Mouse (Mus musculus) midbrain, embryonic 15.5 days (tissue): Measurements from ENCODE around the gene Prl6a1. TPM values are rescaled to one million over a fixed set of nuclear protein-coding genes. Genes with fewer than 3 reads are reported as not detected.

Experiments
- ATAC-seq: fragments of 200-750 bp; cut with Nextera tagmentation; replicated peaks from 2 replicates; pipeline ENCODE4 v1.8.0; 2017; ENCODE audit warnings: moderate TSS enrichment
- H3K27ac ChIP-seq: fragments of 300-500 bp; sonication (generic); 2 replicates; pipeline ENCODE4 v1.5.1; 2015; ENCODE audit warnings: mild to moderate bottlenecking, inconsistent platforms
- H3K27me3 ChIP-seq: fragments of 300-500 bp; sonication (generic); replicated peaks from 2 replicates; pipeline ENCODE4 v1.6.1; 2015; ENCODE audit warnings: inconsistent platforms
- H3K36me3 ChIP-seq: fragments of 300-500 bp; sonication (generic); replicated peaks from 2 replicates; pipeline ENCODE4 v1.6.1; 2015; ENCODE audit warnings: inconsistent platforms
- H3K4me1 ChIP-seq: fragments of 300-500 bp; sonication (generic); 2 replicates; pipeline ENCODE4 v1.6.1; 2015; ENCODE audit warnings: inconsistent platforms
- H3K4me2 ChIP-seq: fragments of 300-500 bp; sonication (generic); 2 replicates; pipeline ENCODE4 v1.6.1; 2015; ENCODE audit warnings: inconsistent platforms, mild to moderate bottlenecking, moderate library complexity
- H3K4me3 ChIP-seq: fragments of 300-500 bp; sonication (generic); 2 replicates; pipeline ENCODE4 v1.5.1; 2015; ENCODE audit warnings: mild to moderate bottlenecking, inconsistent platforms
- H3K9ac ChIP-seq: fragments of 300-500 bp; sonication (generic); 2 replicates; pipeline ENCODE4 v1.6.1; 2015; ENCODE audit warnings: mild to moderate bottlenecking, inconsistent platforms
- H3K9me3 ChIP-seq: fragments of 300-500 bp; sonication (generic); 2 replicates; pipeline ENCODE4 v1.6.1; 2016; ENCODE audit warnings: inconsistent platforms
- WGBS: fragments of 180-500 bp; shearing (Covaris S2); methylation state at CpG from one replicate; pipeline ENCODE4 v1.1.7; 2015; ENCODE audit warnings: mixed read lengths; 5-methylcytosine and 5-hydroxymethylcytosine counted together
- polyA plus RNA-seq: library from polyadenylated mRNA; unstranded; fragments of >200 nt; fragmentation: Nextera tagmentation; extraction: Ambion mirVana; gene quantifications from 2 replicates; pipeline ENCODE4 v1.2.1, GENCODE M21; 2015

The Prl6a1 gene
- polyA plus RNA-seq: not detected in 2 replicates

DNA sequence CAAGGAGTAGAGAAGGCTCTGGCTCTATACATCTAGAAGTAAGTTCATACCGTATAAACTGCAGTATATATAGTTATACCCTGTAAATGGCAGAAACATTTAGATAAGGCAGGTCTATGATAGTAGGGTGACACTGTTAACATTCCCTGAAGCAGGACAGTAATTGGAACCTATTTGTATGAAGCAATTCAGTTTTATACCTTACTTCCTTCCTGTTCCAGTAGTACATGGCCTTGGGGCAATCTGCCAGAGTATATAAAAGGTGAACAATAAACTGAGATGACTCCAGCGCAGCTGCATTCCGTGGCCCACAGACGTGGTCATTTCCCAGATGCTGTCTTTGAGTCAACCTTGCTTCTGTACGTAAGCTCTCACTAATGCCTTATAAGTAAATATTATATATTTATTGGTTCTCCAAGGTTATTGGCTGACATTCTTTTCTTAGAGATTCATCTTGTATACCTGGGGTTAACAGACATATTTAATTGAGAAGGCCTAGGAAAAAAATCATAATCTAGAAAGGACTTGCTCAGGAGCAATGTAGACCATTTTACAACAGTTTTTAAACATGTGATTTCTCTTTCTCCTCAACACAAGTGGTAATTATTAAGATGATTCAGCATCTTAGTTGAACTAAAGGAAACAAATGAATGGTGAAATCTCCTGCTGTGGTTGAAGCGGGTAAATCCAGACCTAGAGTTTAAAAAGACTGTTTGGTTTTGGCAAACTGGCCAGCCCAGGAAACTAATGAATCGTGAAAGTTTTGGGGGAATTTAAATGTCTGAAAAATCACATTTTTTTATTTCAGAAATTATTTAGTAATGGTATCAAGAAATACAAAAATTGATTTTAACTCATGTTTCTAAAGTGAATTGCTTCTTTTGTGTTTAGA lies at the start of gene Prl6a1:
TSS of gene Prl6a1 (plus strand) at position 294 of the 892 bp plus-strand sequence.
- no peak for ATAC-seq
- no peak within 1 kb of the TSS for H3K4me3 ChIP-seq
- WGBS: 82% methylated on average over 7 of the region's 7 CpGs
- H3K27me3 ChIP-seq: no peaks in the 10 kb centered on the region
- H3K9ac ChIP-seq: no peak within 1 kb of the TSS
- no peaks in the 10 kb centered on the region for H3K4me1 ChIP-seq
- no peak within 1 kb of the TSS for H3K4me2 ChIP-seq
- no peaks in the 10 kb centered on the region for H3K36me3 ChIP-seq
- no peaks in the 10 kb centered on the region for H3K9me3 ChIP-seq
- H3K27ac ChIP-seq: no peak within 1 kb of the TSS

DNA sequence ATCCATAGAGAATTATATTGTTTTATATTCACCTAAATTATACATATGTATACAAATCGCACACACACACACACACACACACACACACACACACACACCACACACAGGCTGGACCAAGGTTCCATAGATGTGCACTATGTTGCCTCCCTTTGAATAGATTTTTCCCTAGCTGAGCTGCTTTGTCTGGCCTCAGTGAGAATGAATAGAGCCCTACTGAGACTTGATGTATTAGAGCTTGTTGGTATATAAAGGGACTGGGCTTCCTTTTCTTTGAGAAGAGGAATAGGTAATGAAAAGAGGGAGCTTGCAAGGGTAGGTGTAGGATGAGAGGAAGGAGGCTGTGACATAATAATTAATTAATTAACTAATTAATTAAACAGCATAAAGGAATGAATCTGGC lies 22.6 kb downstream of the Prl6a1 start:
- no peak for ATAC-seq
- H3K36me3 ChIP-seq: no peaks in the 10 kb centered on the region
- 38% methylated on average over 1 of the region's 1 CpGs for WGBS
- no peak overlapping the region for H3K4me2 ChIP-seq
- H3K4me1 ChIP-seq: no peaks in the 10 kb centered on the region
- H3K9ac ChIP-seq: no peak overlapping the region
- H3K27ac ChIP-seq: no peak overlapping the region
- H3K4me3 ChIP-seq: no peak overlapping the region
- no peaks in the 10 kb centered on the region for H3K9me3 ChIP-seq
- H3K27me3 ChIP-seq: no peaks in the 10 kb centered on the region

DNA sequence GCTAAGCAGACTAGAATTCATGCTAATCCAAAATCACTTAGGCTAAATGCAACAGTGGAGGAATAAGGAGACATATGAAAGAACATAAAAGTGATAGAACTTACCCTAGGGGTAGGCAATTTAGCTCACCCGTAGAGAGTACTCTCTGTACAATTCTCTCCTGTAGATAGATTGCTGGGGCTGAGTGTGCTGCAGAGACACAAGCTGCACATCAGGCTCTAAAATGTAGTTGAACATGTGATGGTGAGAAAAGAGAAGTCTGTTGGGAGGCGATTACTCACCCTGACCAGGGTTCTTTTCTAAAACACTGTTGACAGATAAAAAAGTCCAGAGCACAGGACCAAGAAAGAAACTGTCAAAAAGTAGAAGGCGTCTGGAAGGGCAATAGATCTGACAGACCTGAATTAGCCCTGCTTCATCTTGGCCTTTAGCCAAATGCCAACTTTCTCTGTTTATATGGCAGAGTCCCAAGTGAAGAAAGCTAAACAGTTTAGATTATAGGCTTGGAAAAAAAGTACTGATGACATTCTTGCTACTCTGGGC lies 30.4 kb downstream of the Prl6a1 start:
- Histone ChIP-seq H3K4me2 (no peak overlapping the region), H3K27me3 (no peaks in the 10 kb centered on the region), H3K9me3 (no peaks in the 10 kb centered on the region), H3K36me3 (no peaks in the 10 kb centered on the region), H3K4me3 (no peak overlapping the region), H3K4me1 (no peaks in the 10 kb centered on the region), H3K9ac (no peak overlapping the region), H3K27ac (no peak overlapping the region)
- 67% methylated on average over 3 of the region's 3 CpGs for WGBS
- ATAC-seq: no peak

DNA sequence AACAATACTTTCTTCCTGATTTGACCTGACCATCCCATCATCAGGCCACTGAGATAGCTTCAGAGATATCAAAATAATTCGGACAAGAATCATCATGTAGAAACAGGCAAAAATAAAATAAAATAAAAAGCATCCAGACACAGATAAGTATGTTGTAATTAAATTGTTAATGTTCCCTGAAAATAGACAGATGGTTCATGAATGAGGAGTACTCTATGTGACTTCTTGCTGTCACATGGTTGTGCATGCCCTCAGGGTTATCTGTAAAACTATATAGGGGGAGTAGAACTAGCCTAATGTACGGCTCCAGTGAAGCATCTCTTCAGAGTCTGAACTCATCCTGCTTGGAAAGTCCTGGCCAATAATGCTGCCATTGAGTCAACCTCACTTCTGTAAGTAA lies 32.9 kb downstream of the Prl6a1 start, which contains the start of gene Prl8a2:
TSS of gene Prl8a2 (plus strand) at position 301 of the 400 bp plus-strand sequence.
- H3K9me3 ChIP-seq: no peaks in the 10 kb centered on the region
- no peak within 1 kb of the TSS for H3K4me3 ChIP-seq
- H3K36me3 ChIP-seq: no peaks in the 10 kb centered on the region
- no peaks in the 10 kb centered on the region for H3K27me3 ChIP-seq
- no peak for ATAC-seq
- H3K4me1 ChIP-seq: no peaks in the 10 kb centered on the region
- H3K9ac ChIP-seq: no peak within 1 kb of the TSS
- 89% methylated on average over 2 of the region's 2 CpGs for WGBS
- no peak within 1 kb of the TSS for H3K4me2 ChIP-seq
- no peak within 1 kb of the TSS for H3K27ac ChIP-seq

Other genes starting within 250 kb of the Prl6a1 start
- not detected in 2 replicates for gene Prl3d1, start 218.4 kb upstream of the Prl6a1 start, polyA plus RNA-seq
- not detected in 2 replicates for gene Prl3d2, start 190.9 kb upstream of the Prl6a1 start, polyA plus RNA-seq
- not detected in 2 replicates for gene Prl3d3, start 155.8 kb upstream of the Prl6a1 start, polyA plus RNA-seq
- gene Prl3c1, start 116.0 kb upstream of the Prl6a1 start, polyA plus RNA-seq: not detected in 2 replicates
- gene Prl3b1, start 70.8 kb upstream of the Prl6a1 start, polyA plus RNA-seq: not detected in 2 replicates
- not detected in 2 replicates for gene Prl3a1, start 53.2 kb upstream of the Prl6a1 start, polyA plus RNA-seq
- not detected in 2 replicates for gene Prl8a2, start 33.0 kb downstream of the Prl6a1 start, polyA plus RNA-seq
- gene Prl2b1, start 78.2 kb downstream of the Prl6a1 start, polyA plus RNA-seq: not detected in 2 replicates
- gene Prl8a6, start 126.1 kb downstream of the Prl6a1 start, polyA plus RNA-seq: not detected in 2 replicates
- not detected in 2 replicates for gene Prl8a8, start 200.6 kb downstream of the Prl6a1 start, polyA plus RNA-seq